Mouse (Mus musculus): ENCODE measurements around the gene Orm3.

GRCm38 (mm10) chr4:63344295-63344694 is 11.7 kb upstream of the Orm3 start, which contains the start of gene Orm1:
- no peak for TF ChIP-seq MAX (IDR thresholded peaks at IDR 0.05; ENCODE audit: low read length)
- TF ChIP-seq POLR2A (IDR thresholded peaks at IDR 0.05; ENCODE audit: low read depth, low read length) = no peak
- TF ChIP-seq E2F4 (IDR thresholded peaks at IDR 0.05; ENCODE audit: insufficient replicate concordance, low read depth, low read length) = no peak
- TF ChIP-seq UBTF (IDR thresholded peaks at IDR 0.05; ENCODE audit: low read depth, low read length) = no peak
- TF ChIP-seq MYC (IDR thresholded peaks at IDR 0.05; ENCODE audit: low read depth, low read length) = no peak

Measured in CH12.LX (cell line).